Mouse (Mus musculus) adrenal gland, adult 8-10 months (tissue): ENCODE measurements at regions not wholly inside any gene's neighbourhood (a gene's known extent, or its start where the extent isn't known, plus 50 kb on each side); places are given as distances from the start of the nearest gene placed in this dataset.
"Not testable (repeated sequence)": the region's sequence is repeated elsewhere in the genome, so short reads cannot be mapped to it uniquely, and the experiment has no call there.

ENCODE experiments used
- DNase-seq: peaks from one replicate; pipeline ENCODE4 v3.0.0; 2022

DNA sequence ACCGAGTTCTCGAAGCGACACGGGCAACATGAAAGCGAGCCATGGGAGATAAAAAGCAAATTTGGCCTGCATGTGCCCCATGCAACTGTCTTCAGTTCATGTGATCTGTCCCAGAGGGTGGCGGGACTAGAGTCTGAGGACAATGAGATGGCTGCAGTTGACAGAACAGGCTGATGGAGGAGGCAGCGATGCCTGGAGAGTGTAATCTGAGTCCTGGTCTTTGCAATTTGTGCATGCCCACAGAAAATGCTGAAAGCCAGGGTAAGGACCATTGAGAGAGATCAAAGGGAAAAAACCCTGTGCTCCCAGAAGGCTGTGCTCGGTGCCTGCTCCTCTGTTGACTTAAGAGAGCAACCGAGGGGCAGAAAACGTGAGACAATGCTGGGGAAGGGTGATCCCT is 624.8 kb upstream of the BB014433 start:
- DNase-seq, result no peak

DNA sequence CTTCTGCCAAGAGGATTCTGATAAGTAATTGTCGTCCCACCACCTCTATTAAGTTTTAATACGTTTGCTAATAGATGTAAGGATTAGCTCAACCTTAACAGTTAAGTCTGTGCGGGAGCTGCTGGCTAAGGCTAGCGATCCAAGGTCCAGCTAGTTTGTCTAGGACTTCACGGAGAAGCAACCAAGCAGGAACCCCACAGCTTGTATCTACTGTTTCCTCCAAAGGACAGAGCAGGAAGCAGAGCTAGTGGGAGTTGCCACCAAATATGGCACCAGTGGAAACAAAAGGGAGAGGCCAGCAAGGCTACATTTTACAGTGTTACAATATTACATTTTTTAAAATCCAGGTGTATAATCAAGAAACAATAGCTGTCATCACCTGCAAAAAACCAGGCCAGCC is 624.4 kb upstream of the BB014433 start:
- no peak for DNase-seq

DNA sequence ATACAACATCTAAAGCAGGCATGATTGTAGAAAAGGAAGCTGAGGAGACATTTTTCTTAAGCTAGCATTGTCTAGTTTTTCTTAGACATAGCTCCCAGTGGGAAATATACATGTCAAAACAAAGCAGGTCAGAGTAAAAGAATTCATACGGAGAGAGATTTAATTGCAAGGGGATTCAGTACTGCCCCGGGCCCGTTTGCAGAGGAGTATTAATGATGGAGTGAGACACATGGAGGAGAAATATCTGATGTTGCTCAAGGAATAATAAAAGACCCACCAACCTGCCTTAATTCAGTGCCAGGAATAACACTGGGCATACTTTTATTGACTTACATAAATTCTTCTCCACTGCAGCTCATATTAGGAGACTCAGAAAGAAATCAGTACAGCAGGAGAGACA is 623.6 kb upstream of the BB014433 start:
- no peak for DNase-seq

DNA sequence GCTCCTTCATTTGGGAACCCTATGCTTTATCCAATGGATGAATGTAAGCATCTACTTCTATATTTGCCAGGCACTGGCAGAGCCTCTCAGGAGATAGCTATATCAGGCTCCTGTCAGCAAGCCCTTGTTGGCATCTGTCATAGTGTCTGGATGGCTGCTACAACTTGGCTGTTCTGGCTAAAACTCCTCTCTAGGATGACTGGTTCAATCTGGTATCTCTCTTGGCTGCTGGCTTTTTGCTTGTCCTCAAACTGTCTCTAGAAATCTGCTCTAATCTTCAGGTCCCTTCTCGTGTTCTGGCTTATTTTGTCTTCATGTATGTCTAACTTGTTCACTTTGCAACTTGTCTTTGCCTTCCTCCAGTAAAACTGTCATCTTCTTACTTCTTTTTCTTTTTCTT is 614.7 kb upstream of the BB014433 start:
- DNase-seq, result no peak

DNA sequence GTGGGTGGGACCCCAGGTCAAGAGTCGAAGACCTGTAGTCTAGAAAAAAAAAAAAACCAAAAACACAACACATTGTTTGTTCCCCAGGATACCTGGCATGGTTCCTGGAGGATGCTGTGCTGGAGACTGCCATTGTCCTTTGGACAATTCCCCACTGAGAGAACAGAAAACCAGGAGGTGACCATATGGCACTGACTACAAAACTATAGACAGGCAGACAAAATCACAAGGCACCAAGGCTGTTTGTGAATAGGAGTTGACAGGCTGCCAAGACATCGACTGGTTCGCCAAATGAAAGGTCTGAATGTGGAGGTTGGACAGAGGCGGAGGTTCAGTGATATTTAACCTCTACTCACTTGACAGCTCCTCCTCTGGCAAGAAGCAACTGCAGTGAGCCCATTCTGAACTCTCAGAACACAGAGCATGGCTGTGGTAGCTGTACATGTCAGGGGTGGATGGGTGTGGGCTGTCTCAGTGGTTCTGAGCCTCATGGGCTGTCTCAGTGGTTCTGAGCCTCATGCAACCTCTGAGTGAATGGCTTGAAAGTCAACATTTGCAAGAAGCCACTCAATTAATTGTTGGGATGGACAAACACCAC is 589.0 kb upstream of the BB014433 start:
- no peak for DNase-seq

DNA sequence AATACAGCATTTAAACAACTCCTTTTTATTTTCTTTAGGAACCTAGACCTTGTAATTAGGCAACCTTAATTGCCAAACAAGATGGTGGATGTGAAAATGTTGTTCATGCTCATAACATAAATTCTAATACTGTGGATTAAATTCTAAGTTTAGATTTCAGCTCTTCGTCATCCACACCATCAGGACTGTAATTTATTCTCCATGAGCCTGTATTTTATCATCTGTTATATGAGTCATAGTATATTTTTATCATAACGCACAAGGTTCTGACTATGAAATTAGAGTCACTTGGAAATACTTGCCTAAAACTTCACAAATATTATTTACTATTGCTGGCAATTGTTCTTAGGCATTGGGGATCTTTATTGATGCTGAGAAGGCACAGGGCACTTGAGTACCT is 582.7 kb upstream of the BB014433 start:
- no peak for DNase-seq

DNA sequence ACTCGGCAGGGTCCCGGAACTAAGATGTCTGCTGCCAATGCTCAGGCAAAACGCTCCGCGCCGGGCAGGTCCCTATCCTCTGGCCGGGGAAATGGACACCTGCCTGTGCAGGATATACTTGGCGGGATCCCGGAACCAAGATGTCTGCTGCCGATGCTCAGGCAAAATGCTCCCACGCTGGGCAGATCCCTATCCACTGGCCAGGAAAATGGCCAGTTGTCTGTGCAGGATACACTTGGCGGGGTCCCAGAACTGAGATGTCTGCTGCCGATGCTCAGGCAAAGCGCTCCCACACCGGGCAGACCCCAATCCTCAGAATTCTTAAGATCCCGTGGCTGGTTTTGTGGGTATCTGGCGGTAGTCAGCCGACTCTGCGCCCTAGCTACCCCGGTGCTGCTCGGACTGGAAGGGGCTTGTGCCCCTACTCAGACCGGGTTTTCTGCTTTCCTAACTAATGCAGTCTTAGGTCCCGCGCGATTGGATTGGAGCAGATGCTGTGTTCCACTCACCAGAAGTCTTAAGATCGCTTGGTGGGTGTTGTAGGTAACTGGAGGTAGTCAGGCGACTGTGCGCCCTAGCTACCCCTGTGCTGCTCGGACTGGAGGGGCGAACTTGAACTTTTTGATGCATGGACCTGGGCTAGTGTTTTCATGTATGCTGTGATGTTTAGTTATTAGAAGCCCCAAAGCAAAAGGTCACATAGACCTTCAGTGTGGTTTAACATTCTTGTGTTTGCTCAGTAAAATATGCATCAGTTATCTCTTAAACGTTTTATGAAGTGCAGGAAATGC is 577.9 kb upstream of the BB014433 start:
- DNase-seq, result not testable (repeated sequence)

DNA sequence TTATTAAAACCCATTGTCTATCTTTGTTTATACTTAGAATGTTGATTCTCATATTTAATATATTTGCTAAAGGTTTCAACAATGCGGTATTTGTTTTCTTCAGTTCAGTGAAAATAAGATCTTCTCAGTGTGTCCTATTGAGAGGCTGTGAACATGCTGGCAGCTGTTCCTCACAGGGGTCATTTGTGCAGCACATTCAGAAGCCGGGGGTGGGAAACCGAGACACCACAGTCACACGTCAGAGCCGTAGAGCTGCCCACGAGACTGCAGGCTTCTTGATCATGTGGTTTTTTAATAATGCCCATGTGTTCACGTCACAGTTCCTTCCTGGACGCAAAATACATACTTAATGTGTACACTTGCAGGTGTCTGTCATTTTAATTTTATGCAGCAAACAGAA is 564.3 kb upstream of the BB014433 start:
- no peak for DNase-seq

DNA sequence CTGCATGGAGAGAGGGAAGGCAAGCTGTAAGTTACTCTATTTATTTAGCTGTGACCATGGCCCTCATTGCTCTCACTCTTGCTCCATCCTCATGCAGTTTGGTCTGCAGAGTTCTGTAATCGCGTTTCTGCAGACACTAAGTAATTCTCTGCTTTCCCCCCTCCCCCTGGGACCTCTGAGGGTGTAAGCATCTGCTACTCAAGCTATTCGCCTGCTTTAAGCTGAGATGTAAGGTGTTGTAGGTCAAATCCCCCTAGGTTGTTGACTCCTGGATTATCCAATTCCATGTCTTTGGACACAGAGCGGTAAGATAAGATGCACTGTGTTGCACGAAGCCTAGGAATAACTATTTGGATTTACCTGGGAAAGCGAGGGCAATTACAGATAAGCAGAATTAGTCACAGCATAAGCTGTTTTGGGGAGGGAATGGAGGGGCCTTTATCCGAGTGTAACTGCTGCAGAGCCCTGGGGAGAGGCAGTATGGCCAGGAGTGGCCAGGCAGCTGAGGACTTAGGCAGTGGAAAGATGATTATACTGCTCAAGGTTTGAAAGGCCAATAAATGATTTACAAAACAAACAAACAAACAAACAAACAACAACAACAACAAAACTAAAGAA is 561.8 kb upstream of the BB014433 start:
- DNase-seq, result no peak

DNA sequence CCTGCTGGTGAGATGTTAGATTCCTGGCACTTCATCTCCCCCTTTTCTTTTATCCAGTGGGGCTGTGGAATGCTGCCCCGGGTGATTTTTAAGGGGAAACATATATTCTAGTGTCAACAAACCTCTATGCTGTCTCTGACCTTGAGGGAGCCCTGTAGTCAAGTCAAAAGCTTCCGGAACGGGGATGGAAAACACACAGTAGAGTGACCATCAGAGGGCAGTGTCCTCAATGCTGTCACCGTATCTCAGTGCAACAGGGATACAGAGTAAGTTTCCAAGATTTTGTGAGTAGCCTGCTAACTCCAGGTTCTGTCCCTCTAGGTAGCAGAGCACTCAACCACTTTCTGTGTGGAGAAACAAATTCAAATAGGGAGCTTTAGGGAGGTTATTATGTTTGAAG is 555.7 kb upstream of the BB014433 start:
- peak; percentile 4 for DNase-seq

DNA sequence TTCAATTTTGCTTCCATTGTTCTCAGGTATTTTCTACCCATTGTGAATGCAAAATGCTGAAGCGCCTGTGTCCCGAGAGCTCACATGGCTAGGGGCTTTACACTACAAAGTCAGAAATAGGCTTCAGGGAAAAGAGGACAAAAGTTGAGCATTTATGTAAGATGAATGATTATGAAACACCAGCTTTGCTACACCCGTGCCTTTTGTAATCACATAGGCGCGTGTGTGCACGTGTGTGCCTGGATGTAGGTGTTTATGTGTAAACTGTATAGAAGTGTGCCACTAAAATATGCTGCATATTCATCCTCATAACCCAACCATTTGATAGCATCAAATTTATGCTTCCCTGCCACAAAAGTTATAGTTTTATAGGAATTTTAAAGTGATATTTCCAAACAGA is 547.2 kb upstream of the BB014433 start:
- DNase-seq, result no peak

DNA sequence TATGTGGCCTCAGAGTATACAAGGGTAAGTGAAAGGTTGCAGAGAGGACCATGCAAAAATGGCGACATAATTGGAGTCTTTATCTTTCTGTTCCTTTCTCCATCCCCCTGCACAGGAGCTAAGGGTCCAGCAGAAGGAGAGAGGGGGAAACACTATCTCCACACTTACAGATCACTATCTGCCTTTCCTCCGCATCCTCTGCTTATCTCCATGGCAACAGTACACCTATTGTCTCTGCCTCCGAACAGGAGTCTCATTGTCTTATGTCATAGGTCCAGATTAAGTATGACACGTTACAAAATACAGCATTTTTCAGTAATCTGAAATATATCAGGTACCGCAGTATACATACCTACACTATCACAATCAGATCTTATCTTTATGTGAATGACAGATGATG is 537.9 kb upstream of the BB014433 start:
- no peak for DNase-seq

DNA sequence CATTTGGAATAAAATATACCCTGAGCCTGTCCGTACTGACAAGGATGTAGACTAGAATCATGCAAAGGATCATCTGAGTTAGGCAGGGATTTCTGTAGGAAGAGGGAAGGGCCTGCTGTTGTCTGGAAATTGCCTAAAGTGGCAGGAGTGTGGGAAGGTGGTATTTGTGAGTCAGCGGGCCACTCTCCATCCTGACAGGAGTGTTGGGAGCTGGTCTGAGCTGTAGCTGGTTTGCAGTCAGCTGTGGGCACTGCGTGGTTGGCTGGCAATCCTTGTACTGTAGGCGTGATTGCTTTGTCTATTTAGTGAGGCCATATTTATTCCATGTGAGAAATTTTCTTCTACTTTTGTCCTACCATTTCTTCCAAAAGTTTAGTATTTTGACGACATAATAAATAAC is 524.2 kb upstream of the BB014433 start:
- no peak for DNase-seq

DNA sequence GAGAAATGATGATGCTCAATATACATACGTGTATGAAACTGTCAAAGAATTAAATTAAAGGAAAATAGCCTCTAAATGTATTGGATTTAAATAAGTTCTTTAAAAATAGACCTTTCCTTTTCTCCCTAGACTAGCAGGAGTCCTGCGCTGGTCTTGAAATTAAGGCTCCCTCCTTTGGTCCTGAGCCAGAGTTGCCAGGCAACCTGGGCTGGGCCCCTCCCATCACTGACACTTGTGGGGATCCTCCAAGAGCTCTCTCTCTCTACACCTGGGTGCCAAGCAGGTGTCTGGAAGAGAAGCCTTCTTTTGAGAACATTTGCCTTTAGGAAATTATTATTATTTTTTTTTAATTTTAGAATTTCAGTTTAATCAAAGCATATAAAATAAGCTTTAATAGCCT is 521.9 kb upstream of the BB014433 start:
- no peak for DNase-seq

DNA sequence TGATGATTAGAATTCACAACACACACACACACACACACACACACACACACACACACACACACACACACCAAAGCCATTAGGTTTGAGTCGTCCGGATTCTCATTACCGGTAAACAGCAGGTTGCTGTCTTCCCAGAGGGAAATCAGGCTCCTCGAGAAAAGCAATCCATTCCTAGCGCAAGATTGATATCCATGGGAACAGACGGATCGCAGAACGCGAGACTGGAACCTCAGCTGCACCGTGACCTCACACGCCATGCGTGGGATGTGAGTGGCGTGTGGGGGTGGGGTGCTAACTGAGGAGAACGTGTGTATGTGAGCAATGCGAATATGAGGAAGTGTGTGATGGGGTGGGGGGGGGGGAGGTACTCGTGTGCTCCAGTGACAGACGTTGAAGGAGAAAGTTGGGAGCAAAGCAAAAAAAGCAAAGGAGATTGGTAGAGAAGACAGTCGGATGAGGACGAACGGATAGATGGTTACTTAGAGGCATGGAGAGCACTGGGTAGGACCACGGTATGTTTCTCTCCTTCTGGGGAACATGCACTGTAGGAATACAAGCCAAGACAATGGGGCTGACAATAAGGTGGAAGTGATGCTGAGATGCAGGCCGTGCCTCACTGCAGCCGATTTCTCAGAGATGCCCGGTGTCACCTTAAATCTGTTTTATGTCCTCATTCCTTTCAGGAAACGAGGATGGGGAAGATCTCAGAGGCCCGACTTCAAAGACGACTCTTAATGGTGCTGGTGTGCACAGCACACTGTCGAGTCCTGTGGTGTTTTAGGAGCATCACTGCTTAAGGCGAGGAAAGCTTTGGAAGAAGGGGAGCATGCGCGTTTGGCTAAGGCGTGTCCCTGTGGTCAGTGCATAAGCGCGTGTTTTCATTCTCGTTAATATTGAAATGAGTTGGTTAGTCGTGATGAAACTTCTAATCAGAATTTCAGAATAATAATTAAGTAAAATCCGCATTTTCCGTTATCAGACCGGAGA is 516.7 kb upstream of the BB014433 start:
- no peak for DNase-seq

DNA sequence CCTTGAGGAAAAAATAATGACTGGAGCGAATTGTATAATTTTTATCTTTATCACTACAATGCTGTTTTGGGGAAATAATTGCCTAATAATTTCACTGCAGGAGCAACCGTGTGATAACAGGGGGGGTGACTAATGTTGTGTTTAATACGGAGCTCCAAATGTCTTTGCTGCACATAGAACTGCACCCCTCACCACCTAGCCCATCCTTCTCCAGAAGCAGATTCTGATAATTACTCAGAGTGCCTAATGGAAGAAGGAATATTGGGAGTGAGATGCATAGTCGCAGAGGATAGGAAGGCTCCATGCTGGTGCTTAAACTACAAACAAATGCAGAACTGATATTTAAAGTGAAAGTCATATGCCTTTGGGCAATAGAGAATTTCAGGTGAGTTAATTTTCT is 486.1 kb upstream of the BB014433 start:
- DNase-seq, result no peak

DNA sequence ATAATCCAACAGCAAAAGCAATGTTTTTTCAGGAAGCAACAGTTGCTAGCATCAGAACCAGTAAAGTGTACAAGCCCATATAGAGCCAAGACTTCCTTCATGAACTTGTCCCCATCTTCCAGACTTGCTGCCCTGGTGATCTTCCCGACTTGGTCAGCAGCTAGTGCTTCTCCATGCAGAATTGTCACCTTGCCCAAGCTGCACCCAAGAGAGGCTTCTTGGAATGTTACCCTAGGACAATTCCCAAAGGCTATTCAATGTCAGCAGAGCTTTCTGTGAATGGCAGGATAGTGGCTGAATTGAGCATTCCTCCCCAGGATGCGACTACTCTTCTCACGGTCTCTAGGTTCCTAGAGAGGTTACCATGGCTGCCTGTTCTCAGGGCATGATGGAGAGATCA is 479.6 kb upstream of the BB014433 start:
- DNase-seq, result no peak

DNA sequence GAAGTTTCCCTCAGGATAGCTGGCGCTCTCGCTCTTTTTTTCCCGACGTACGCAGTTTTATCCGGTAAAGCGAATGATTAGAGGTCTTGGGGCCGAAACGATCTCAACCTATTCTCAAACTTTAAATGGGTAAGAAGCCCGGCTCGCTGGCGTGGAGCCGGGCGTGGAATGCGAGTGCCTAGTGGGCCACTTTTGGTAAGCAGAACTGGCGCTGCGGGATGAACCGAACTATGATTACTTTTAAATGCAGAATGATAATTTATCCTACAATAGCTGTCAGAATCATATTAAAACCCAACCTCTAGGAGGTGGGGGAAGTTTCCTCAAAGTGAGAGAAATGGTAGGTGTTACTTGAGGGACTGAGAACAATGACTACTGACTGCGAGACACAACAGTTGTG is 474.0 kb upstream of the BB014433 start:
- peak; percentile 52 for DNase-seq

DNA sequence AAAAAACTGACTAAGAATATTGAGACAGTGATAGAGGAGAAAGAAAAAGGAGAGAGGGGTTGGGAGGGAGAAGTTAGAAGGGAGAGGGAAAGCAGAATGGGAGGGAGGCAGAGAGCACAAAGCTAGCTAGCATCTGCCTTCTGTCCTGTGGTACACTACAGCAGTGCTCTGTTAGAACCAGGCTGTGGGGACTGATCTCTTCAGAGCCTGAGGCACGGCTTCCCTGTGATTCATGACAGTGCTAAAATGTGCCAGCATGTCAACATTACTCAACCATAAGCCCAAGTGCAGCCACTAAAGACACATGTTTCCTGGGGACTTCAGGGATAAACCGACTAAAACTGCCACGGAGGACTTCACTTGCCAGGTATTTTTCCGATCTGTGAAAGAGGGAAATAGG is 455.1 kb upstream of the BB014433 start:
- DNase-seq, result no peak

DNA sequence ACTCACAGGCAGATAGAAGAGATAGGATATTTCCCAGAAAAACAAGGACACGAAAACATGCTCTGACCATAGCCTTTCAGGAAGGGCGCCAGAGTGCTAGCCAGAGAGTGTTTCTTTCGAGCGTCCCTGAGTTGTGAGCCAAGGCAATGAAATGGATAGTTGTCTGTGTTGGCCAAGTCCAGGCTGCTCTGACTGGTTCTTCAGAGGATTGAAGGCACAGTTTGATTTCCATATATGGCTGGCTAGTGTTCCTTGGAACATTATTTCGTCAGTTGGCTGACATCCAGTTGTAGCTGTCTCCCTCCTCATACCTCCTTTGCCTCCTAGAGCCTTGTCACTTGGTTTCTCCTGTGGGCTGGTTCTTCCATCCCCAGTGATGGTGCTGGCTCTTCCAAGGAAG is 451.7 kb upstream of the BB014433 start:
- no peak for DNase-seq

DNA sequence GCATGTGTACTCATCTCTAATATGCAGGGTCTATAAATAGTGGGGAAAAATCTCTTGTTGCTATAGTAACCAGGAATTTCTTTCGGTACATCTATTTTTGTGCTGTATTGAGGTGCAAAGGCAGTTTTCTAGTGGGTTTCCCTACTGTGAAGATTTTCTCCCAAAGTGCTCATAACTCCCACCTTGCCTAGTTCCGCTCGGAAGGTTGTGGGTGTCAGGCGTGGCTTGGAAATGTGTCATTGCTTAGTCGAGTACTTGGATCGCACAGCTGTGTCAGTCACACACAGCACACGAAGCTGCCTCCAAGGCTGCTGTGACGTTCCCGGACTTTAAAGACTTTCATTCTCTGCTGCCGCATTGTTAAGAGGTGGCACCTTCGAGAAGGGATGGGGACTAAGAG is 450.4 kb upstream of the BB014433 start:
- DNase-seq, result no peak

DNA sequence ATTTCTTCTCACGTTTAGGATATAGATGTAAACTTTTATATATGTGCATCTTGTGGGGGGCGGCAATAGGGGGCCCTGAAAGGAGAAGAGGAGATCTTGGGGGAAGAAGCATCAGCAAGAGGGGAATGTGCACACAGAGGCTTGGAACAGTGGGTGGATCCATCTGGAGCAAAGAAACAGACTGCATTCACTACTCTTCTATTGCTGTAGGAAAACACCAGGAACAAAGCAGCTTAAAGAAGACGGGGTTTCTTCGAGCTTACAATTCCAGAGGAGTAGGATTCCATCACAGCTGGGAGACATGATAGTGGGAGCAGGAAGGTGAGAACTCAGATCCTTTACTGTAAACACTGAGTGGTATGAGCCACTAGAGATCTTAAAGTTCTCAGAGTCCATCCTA is 444.9 kb upstream of the BB014433 start:
- no peak for DNase-seq

DNA sequence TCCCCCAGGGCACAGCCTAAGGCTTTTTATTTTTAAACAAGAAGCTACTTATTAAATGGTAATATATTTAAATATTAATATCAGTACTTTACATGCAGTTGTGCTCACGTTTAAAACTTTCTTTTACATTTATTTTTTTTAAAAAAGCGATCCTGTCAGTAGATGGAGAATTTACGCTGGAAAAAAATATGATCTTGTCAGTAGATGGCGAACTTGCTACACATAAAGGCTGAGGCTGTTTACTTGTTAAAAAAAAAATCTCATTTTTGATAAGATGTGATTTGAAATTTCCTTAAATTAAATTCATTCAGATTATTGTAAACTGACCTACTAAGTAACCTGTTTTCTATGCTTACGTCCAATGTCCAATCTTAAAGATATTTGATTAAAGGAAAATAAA is 441.7 kb upstream of the BB014433 start:
- no peak for DNase-seq
